Mouse (Mus musculus) naive thymus-derived CD4-positive, alpha-beta T cell, adult 2 months (primary cell): Measurements from ENCODE around the gene Ctnnbip1.
"Not testable (repeated sequence)": the region's sequence is repeated elsewhere in the genome, so short reads cannot be mapped to it uniquely, and the experiment has no call there.

Experiments
- DNase-seq: peaks from one replicate; pipeline ENCODE4 v3.0.0-alpha.2; 2011; ENCODE audit warnings: low read depth

Ctnnbip1 gene

DNA sequence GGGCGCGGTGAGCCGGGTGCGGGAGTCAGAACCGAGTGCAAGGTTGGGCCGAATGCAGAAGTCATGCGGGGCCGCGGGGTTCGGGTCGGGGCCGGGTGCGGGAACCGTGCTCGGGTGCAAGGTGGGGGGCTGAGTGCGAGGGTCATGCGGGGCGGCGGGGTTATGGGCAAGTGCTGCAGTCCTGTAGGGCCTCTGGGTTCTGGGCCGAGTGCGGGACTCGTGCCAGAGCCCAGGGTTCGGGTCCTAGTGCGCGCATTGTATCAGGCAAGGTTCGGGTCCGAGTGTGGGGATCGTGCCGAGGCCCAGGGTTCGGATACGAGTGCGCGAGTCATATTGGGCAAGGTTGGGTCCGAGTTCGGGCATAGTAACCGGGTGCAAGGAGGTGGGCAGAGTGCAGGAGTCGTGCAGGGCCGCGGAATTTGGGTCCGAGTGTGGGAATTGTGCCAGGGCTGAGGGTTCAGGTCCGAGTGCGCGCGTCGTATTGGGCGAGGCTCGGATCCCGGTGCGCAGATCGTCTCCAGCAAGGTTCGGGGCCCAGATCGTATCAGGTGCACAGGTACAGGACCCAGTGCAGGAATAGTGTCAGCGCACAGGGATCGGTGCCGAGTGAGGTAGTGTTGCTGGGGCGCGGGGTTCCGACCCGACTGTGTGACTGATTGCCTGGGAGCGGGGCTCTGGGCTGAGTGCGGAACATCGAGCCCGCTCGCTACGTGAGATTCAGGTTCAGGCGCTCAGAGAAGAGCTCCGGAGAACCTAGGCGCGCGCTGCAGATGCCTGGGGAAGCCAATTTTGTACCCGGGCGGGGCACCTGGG is 69.0 kb downstream of the Ctnnbip1 start:
- DNase-seq, result peak; percentile 29

DNA sequence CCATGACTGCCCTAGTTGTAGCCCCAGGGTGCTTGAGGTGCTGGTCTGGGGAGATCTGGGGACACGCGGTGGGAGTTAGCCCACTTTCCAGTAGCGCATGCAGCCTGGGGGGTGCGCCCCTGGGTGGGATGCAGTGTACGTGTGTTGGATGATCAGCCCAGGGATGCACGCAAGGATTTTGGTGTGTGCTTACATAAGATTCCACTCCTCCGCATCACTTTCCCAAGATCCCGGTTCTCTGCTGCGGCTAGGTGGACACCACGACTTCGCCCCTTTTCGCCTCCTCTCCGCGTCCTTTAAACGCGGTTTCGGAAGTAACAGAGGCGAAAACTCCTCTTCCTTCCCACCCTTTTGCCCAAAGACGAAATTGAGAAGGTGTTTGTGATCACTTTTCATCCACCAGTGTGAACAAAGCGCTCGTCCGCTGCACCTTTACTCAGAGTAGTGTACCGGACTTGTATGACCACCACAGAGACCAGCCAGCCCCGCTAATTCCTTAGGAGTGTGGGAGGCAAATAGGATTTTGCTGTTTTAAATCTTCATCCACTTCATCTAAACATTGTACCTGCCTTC is 69.6 kb downstream of the Ctnnbip1 start:
- DNase-seq, result peak; percentile 20

- DNase-seq, result no peak
Observed at GRCm38 (mm10) chr4:149590200-149590599, 72.2 kb downstream of the Ctnnbip1 start.

GRCm38 (mm10) chr4:149591486-149591885 is 73.5 kb downstream of the Ctnnbip1 start:
- DNase-seq, result no peak

DNA sequence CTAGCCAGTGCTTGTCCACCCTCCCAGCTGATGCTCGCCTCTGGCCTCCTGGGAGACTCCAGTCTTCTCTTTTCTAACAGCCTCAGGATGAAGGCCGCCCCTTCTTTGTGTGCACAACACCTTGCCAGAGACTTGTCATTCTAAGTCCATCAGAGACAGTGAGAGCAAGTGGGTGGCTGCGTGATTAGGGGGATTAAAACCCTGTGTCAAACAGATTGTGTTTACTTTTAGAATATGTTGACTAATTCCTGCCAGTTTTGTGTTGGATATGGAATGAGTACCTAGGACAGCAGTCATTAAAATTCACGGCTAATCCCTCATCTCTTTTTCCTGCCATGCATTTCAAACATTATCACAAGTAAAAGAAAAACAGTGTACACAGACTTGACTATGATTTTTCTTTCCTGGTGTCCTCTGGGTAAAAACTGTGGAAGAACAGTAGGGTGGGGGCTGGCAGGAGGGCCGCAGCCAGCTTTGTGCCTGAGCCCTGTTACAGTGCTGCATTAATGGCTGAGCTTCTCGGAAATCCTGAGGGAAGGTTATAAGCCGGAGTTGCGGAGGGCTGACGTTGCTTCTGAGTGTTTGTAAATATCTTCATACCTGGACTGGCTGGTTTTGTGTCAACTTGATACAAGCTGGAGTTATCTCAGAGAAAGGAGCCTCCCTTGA is 77.0 kb downstream of the Ctnnbip1 start:
- DNase-seq, result no peak

GRCm38 (mm10) chr4:149597641-149598208 is 79.7 kb downstream of the Ctnnbip1 start:
- DNase-seq, result no peak

DNA sequence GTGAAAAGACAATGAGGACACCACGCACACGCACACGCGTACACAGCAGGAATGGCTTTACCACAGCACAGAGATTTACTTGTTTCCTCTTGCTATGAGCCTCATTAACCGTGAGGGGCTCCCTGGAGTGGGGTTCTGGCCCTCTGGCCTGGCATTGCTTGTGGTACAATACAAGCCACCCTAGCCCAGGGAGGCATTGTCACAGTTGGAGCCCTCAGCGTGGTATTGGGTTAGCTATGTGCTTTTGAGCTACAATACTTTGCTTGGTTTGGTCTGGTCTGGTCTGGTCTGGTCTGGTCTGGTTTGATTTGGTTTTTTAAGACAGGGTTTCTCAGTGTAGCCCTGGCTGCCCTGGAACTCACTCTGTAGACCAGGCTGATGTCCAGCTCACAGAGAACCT is 81.5 kb downstream of the Ctnnbip1 start:
- DNase-seq, result no peak

- no peak for DNase-seq
Observed at GRCm38 (mm10) chr4:149600130-149600529, 82.1 kb downstream of the Ctnnbip1 start.

GRCm38 (mm10) chr4:149601484-149601883 is 83.4 kb downstream of the Ctnnbip1 start:
- no peak for DNase-seq

- no peak for DNase-seq
Observed at GRCm38 (mm10) chr4:149602236-149602635, 84.2 kb downstream of the Ctnnbip1 start.

GRCm38 (mm10) chr4:149603860-149604259 is 85.8 kb downstream of the Ctnnbip1 start:
- no peak for DNase-seq

DNA sequence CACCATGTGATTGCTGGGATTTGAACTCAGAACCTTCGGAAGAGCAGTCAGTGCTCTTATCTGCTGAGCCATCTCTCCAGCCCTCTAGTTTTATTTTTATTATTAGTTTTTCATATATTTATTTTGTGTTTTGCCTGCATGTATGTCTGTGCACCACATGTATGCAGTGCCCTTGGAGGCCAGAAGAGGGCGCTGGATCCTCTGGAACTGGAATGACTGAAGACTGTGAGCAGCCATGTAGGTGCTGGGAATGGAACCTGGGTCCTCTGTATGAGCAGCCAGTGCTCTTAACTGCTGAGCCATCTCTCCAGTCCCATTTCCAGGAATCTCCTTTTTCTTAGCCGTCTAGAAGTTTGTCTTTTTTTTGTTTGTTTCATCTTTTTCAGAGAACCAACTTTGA is 86.5 kb downstream of the Ctnnbip1 start:
- no peak for DNase-seq

GRCm38 (mm10) chr4:149606056-149606455 is 88.0 kb downstream of the Ctnnbip1 start:
- DNase-seq, result no peak

DNA sequence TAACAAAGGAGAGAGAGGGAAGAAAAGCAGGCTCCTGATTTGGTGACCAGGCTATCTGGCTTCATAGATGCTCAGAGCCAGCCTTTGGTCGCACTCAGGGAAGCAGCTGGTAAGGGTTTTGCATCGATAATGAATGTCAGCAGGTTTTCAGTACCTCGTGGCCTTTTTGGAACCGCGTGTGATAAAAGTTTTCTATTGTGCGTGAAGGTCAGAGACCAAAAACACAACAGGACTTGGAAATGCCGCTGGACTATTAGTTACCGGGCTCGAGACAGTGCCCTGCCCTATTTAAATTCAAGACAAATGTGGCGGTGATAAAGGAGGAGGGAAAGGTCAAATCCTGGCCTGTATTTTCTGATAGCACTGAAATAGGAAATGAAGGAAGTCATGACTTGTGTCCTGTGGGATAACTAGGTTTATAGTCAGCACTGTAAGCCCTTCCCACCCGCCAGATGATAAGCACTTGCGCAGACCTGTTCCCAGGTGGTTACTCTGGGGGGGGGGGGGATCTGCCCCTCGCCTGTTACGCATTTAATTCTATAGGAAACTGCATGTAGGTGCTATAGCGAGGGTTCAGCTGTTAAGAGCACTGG is 88.8 kb downstream of the Ctnnbip1 start:
- no peak for DNase-seq

GRCm38 (mm10) chr4:149607591-149608308 is 89.7 kb downstream of the Ctnnbip1 start:
- DNase-seq, result no peak

DNA sequence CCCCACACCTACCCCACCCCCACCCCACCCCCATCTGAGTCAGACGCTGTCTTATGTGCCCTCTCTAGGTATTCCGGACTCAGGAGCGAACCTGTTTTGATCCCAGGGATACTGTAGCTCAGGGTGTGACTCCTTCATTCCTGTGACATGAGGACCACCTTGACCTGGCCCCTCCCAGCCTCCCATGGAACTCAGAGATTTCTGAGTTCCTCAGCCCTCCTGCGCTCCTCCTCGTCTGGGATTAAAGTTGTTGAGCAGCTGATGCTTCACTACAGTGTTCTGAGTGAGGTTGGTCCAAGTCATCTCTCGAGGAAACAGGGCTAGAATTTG is 90.2 kb downstream of the Ctnnbip1 start:
- no peak for DNase-seq

- DNase-seq, result no peak
Observed at GRCm38 (mm10) chr4:149609256-149610025, 91.4 kb downstream of the Ctnnbip1 start.

GRCm38 (mm10) chr4:149611376-149612044 is 93.5 kb downstream of the Ctnnbip1 start:
- DNase-seq, result peak; percentile 81

GRCm38 (mm10) chr4:149613497-149613896 is 95.5 kb downstream of the Ctnnbip1 start:
- not testable (repeated sequence) for DNase-seq

- peak; percentile 15 for DNase-seq
Observed at GRCm38 (mm10) chr4:149614869-149615268, 96.8 kb downstream of the Ctnnbip1 start.
